Mouse (Mus musculus): ENCODE measurements at regions not wholly inside any gene's neighbourhood (a gene's known extent, or its start where the extent isn't known, plus 50 kb on each side); places are given as distances from the start of the nearest gene placed in this dataset.
A peak's percentile ranks its signal among the peaks of the same experiment; 100 is the strongest.

DNA sequence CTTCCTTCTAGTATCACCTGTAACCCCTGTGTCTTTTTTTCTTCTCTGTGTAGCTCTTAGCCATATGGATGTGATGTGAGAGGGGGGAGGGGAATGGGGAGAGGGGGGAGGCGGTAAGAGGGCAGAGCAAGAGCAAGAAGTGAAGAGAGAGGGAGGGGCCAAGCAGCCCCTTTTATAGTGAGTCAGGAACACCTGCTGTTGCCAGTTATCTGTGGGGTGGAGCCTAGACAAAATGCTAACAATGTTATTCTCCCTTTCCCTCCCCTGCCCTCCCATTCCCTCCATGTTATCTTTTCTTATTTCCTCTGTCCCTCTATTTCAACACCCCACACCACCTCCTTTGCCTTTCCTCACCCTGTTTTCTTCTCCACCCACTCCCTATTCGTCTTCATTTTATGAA is 387.6 kb upstream of the Prkcq start:
- Histone ChIP-seq H3K36me3 (ENCODE audit: control insufficient read depth, insufficient read depth, low read length) (no peaks in the 10 kb centered on the region), H3K27ac (ENCODE audit: low read depth, low read length) (no peak overlapping the region), H3K4me2 (no peak overlapping the region), H3K4me1 (ENCODE audit: control insufficient read depth, insufficient read depth, low read length) (no peaks in the 10 kb centered on the region), H3K9me3 (ENCODE audit: control insufficient read depth, low read length) (no peaks in the 10 kb centered on the region), H3K27me3 (ENCODE audit: control insufficient read depth, insufficient read depth, low read length) (no peaks in the 10 kb centered on the region), H3K4me3 (ENCODE audit: low read depth, low read length) (no peak overlapping the region), H3K9ac (ENCODE audit: low read length) (no peak overlapping the region)
- ATAC-seq (ENCODE audit: low FRiP score) = peak; percentile 41; the same call in 1 of the 2 replicates
- WGBS = 73% methylated on average over 1 of the region's 2 CpGs
- DNase-seq (ENCODE audit: low spot score, missing footprints) = no peak

- Histone ChIP-seq H3K9me3 (ENCODE audit: control insufficient read depth, low read length) (no peaks in the 10 kb centered on the region), H3K9ac (ENCODE audit: low read length) (no peak overlapping the region), H3K27ac (ENCODE audit: low read depth, low read length) (no peak overlapping the region), H3K36me3 (ENCODE audit: control insufficient read depth, insufficient read depth, low read length) (no peaks in the 10 kb centered on the region), H3K4me3 (ENCODE audit: low read depth, low read length) (no peak overlapping the region), H3K27me3 (ENCODE audit: control insufficient read depth, insufficient read depth, low read length) (no peaks in the 10 kb centered on the region), H3K4me1 (ENCODE audit: control insufficient read depth, insufficient read depth, low read length) (no peaks in the 10 kb centered on the region), H3K4me2 (no peak overlapping the region)
- WGBS = 25% methylated on average over 2 of the region's 2 CpGs
- DNase-seq (ENCODE audit: low spot score, missing footprints) = peak; percentile 88
- no peak for ATAC-seq (ENCODE audit: low FRiP score)
Observed at GRCm38 (mm10) chr2:10785156-10785555, 386.8 kb upstream of the Prkcq start.

- Histone ChIP-seq H3K9ac (ENCODE audit: low read length) (no peak overlapping the region), H3K27me3 (ENCODE audit: control insufficient read depth, insufficient read depth, low read length) (no peaks in the 10 kb centered on the region), H3K4me3 (ENCODE audit: low read depth, low read length) (no peak overlapping the region), H3K9me3 (ENCODE audit: control insufficient read depth, low read length) (no peaks in the 10 kb centered on the region), H3K36me3 (ENCODE audit: control insufficient read depth, insufficient read depth, low read length) (no peaks in the 10 kb centered on the region), H3K4me2 (no peak overlapping the region), H3K27ac (ENCODE audit: low read depth, low read length) (no peak overlapping the region), H3K4me1 (ENCODE audit: control insufficient read depth, insufficient read depth, low read length) (no peaks in the 10 kb centered on the region)
- no peak for DNase-seq (ENCODE audit: low spot score, missing footprints)
- peak; percentile 50; the same call in 1 of the 2 replicates for ATAC-seq (ENCODE audit: low FRiP score)
- 13% methylated on average over 1 of the region's 1 CpGs for WGBS
Observed at GRCm38 (mm10) chr2:10788509-10788908, 383.4 kb upstream of the Prkcq start.

DNA sequence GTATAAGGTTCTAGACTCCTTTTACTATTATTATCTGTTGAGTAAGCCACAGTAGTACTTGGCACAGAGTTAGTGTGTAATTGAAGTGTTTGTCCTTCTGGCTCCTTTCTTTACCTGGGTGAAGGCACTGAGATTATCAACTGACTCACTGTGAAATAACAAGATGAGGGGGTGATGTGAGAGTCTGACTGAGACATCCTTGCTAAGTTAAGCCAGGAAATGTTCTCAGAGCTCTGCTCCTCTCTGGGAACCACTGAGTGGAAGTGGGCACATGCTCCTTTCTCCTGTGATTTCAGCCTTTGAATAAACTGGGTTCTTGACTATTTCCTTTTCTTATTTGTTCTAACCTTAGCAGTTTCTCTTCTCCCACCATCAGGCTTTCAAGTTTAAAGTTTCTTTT is 380.7 kb upstream of the Prkcq start:
- H3K36me3 ChIP-seq (ENCODE audit: control insufficient read depth, insufficient read depth, low read length) = no peaks in the 10 kb centered on the region
- DNase-seq (ENCODE audit: low spot score, missing footprints) = no peak
- H3K9me3 ChIP-seq (ENCODE audit: control insufficient read depth, low read length) = no peaks in the 10 kb centered on the region
- no peak for ATAC-seq (ENCODE audit: low FRiP score)
- H3K9ac ChIP-seq (ENCODE audit: low read length) = no peak overlapping the region
- no peak overlapping the region for H3K4me3 ChIP-seq (ENCODE audit: low read depth, low read length)
- H3K4me2 ChIP-seq = no peak overlapping the region
- no peaks in the 10 kb centered on the region for H3K4me1 ChIP-seq (ENCODE audit: control insufficient read depth, insufficient read depth, low read length)
- no peak overlapping the region for H3K27ac ChIP-seq (ENCODE audit: low read depth, low read length)
- H3K27me3 ChIP-seq (ENCODE audit: control insufficient read depth, insufficient read depth, low read length) = no peaks in the 10 kb centered on the region

GRCm38 (mm10) chr2:10816374-10816773 is 355.5 kb upstream of the Prkcq start:
- Histone ChIP-seq H3K27me3 (ENCODE audit: control insufficient read depth, insufficient read depth, low read length) (no peaks in the 10 kb centered on the region), H3K36me3 (ENCODE audit: control insufficient read depth, insufficient read depth, low read length) (no peaks in the 10 kb centered on the region), H3K4me2 (no peak overlapping the region), H3K9ac (ENCODE audit: low read length) (no peak overlapping the region), H3K4me3 (ENCODE audit: low read depth, low read length) (no peak overlapping the region), H3K4me1 (ENCODE audit: control insufficient read depth, insufficient read depth, low read length) (no peaks in the 10 kb centered on the region), H3K9me3 (ENCODE audit: control insufficient read depth, low read length) (no peaks in the 10 kb centered on the region), H3K27ac (ENCODE audit: low read depth, low read length) (no peak overlapping the region)
- WGBS = 33% methylated on average over 2 of the region's 2 CpGs
- DNase-seq (ENCODE audit: low spot score, missing footprints) (no peak), ATAC-seq (ENCODE audit: low FRiP score) (no peak)

DNA sequence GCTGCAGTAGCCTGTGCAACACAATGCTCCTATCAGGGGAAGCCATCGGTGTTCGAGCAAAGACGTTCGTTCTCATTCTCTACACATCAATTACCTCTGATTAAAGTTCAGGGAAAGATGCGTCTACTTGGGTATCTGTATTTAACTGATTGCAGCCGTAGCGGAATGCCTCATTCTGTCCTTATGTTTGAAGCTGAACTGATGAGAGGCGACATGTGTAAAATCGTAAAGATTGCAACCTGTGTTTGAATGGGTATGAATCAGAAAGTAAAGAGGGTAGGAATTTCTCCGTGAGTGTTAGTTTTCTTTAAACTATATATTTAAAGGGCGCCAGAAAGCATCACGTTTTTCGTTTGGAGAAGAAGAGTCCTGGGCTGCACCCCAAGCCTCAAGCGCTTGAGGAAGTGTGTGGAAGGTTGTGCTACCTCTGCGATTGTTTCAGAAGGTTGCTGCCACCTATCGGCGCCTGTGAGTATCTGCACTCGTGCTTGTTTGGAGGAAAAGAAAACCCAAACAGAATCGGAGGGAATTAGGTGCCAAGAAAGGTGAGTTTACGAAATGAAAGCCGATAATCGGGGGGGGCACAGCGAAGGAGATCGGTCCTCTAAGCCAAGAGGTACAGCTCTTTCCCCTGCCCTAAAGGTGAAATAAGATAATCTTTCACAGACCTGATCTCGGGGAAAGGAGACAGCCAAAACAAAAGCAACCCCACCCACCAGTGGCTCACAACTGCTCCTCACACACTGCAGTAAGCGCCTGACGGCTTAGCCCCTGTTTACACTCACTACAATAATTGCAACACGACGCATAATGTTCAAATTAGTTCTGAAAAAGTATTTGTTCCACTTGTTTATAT is 346.4 kb upstream of the Prkcq start:
- DNase-seq (ENCODE audit: low spot score, missing footprints) = peak; percentile 89
- Histone ChIP-seq H3K9ac (ENCODE audit: low read length) (peak overlapping the region; percentile 50; the same call in 1 of the 2 replicates), H3K27ac (ENCODE audit: low read depth, low read length) (no peak overlapping the region), H3K4me2 (peak overlapping the region; percentile 39), H3K4me3 (ENCODE audit: low read depth, low read length) (peak overlapping the region; percentile 24), H3K4me1 (ENCODE audit: control insufficient read depth, insufficient read depth, low read length) (no peaks in the 10 kb centered on the region), H3K27me3 (ENCODE audit: control insufficient read depth, insufficient read depth, low read length) (no peaks in the 10 kb centered on the region), H3K36me3 (ENCODE audit: control insufficient read depth, insufficient read depth, low read length) (no peaks in the 10 kb centered on the region), H3K9me3 (ENCODE audit: control insufficient read depth, low read length) (no peaks in the 10 kb centered on the region)
- WGBS = 36% methylated on average over 29 of the region's 29 CpGs
- ATAC-seq (ENCODE audit: low FRiP score) = peak; percentile 83; the same call in 1 of the 2 replicates

GRCm38 (mm10) chr2:10826134-10826767 is 345.7 kb upstream of the Prkcq start:
- H3K36me3 ChIP-seq (ENCODE audit: control insufficient read depth, insufficient read depth, low read length) = no peaks in the 10 kb centered on the region
- H3K9ac ChIP-seq (ENCODE audit: low read length) = no peak overlapping the region
- WGBS = 84% methylated on average over 10 of the region's 10 CpGs
- no peak overlapping the region for H3K4me3 ChIP-seq (ENCODE audit: low read depth, low read length)
- DNase-seq (ENCODE audit: low spot score, missing footprints) (no peak), ATAC-seq (ENCODE audit: low FRiP score) (no peak)
- no peaks in the 10 kb centered on the region for H3K9me3 ChIP-seq (ENCODE audit: control insufficient read depth, low read length)
- H3K27me3 ChIP-seq (ENCODE audit: control insufficient read depth, insufficient read depth, low read length) = no peaks in the 10 kb centered on the region
- peak overlapping the region; percentile 39; the same call in 1 of the 2 replicates for H3K4me2 ChIP-seq
- H3K4me1 ChIP-seq (ENCODE audit: control insufficient read depth, insufficient read depth, low read length) = no peaks in the 10 kb centered on the region
- no peak overlapping the region for H3K27ac ChIP-seq (ENCODE audit: low read depth, low read length)

DNA sequence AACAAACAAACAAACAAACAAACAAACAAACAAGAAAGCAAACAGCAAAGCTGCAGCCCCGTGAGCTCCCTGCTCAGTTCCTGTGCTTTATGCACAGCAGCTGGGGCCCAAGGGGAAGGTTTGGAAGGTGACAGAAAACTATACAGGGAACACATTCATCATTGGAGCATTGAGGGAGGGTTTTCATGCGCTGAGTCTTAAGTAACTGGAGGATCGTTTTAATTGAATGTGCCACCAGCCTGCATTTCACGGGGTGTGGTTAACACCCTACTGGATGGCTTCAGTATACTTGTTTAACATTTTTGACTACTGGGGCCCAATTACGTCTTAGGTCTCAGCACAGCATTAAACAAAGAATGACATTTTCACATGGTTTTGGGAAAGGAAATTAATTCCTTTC is 331.9 kb upstream of the Prkcq start:
- Histone ChIP-seq H3K4me3 (ENCODE audit: low read depth, low read length) (no peak overlapping the region), H3K27me3 (ENCODE audit: control insufficient read depth, insufficient read depth, low read length) (no peaks in the 10 kb centered on the region), H3K9ac (ENCODE audit: low read length) (no peak overlapping the region), H3K27ac (ENCODE audit: low read depth, low read length) (no peak overlapping the region), H3K4me2 (no peak overlapping the region), H3K4me1 (ENCODE audit: control insufficient read depth, insufficient read depth, low read length) (no peaks in the 10 kb centered on the region), H3K36me3 (ENCODE audit: control insufficient read depth, insufficient read depth, low read length) (no peaks in the 10 kb centered on the region), H3K9me3 (ENCODE audit: control insufficient read depth, low read length) (no peaks in the 10 kb centered on the region; the same call in 1 of the 2 replicates)
- DNase-seq (ENCODE audit: low spot score, missing footprints) (no peak), ATAC-seq (ENCODE audit: low FRiP score) (no peak)
- 78% methylated on average over 5 of the region's 5 CpGs for WGBS

DNA sequence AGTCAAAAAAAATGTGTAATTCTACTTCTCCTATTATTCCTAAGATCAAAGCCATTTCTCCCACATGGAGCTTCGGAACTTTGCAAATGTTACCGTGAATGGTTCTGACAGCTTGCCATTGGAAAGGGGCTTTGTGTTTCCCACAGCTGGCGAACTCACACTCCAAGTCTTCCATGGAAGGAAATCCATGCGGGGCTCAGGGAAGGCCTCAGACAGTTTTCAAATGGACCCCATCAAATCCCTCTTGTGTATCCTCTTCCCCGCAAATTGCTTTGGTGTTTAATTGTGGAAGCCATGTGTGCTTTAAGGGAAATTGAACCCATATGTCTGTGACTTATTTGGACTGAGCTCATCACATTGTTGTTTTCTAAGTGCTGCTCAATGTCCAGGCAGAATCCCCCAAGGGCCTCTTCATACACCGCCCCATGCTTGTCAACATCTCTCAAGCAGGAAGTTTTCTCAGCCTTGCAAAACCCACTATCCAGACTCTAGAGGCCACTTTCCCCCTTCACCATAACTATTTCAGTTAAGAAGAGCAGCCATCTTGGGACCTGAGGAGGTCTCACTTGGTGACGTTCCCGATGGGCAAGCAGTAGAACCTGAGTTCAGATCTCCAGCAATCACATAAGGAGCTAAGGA is 310.1 kb upstream of the Prkcq start:
- Histone ChIP-seq H3K27me3 (ENCODE audit: control insufficient read depth, insufficient read depth, low read length) (no peaks in the 10 kb centered on the region), H3K4me3 (ENCODE audit: low read depth, low read length) (no peak overlapping the region), H3K9me3 (ENCODE audit: control insufficient read depth, low read length) (no peaks in the 10 kb centered on the region), H3K27ac (ENCODE audit: low read depth, low read length) (no peak overlapping the region), H3K4me2 (no peak overlapping the region), H3K36me3 (ENCODE audit: control insufficient read depth, insufficient read depth, low read length) (no peaks in the 10 kb centered on the region), H3K4me1 (ENCODE audit: control insufficient read depth, insufficient read depth, low read length) (no peaks in the 10 kb centered on the region), H3K9ac (ENCODE audit: low read length) (no peak overlapping the region)
- ATAC-seq (ENCODE audit: low FRiP score) = no peak
- DNase-seq (ENCODE audit: low spot score, missing footprints) = no peak
- WGBS = 74% methylated on average over 8 of the region's 8 CpGs

All from midbrain, embryonic 11.5 days (tissue).